Mouse (Mus musculus) heart, postnatal 0 days (tissue): ENCODE data around the gene Fam98c. TPM values are rescaled to one million over a fixed set of nuclear protein-coding genes. Genes with fewer than 3 reads are reported as not detected.
"Not testable (repeated sequence)": the region's sequence is repeated elsewhere in the genome, so short reads cannot be mapped to it uniquely, and the experiment has no call there.

Experiments
- ATAC-seq: fragments of 200-750 bp; cut with Nextera tagmentation; 2 replicates; pipeline ENCODE4 v1.8.0; 2017; ENCODE audit warnings: low read depth, moderate number of reproducible peaks, moderate library complexity; ENCODE audit not compliant: insufficient read depth
- DNase-seq: peaks from one replicate; pipeline ENCODE4 v3.0.0-alpha.2; 2016; ENCODE audit warnings: low spot score
- H3K27ac ChIP-seq: fragments of 300-500 bp; sonication (generic); 2 replicates; pipeline ENCODE4 v1.5.1; 2014; ENCODE audit warnings: low read depth, mild to moderate bottlenecking
- H3K27me3 ChIP-seq: fragments of 300-500 bp; sonication (generic); 2 replicates; pipeline ENCODE4 v1.6.1; 2014; ENCODE audit warnings: low read length, mixed read lengths; ENCODE audit not compliant: control insufficient read depth, insufficient read depth
- H3K36me3 ChIP-seq: fragments of 300-500 bp; sonication (generic); replicated peaks from 2 replicates; pipeline ENCODE4 v1.6.1; 2014; ENCODE audit warnings: low read length, mixed read lengths; ENCODE audit not compliant: control insufficient read depth, insufficient read depth
- H3K4me1 ChIP-seq: fragments of 300-500 bp; sonication (generic); 2 replicates; pipeline ENCODE4 v1.6.1; 2014; ENCODE audit warnings: antibody characterized with exemption; ENCODE audit not compliant: control insufficient read depth, insufficient read depth
- H3K4me2 ChIP-seq: fragments of 300-500 bp; sonication (generic); 2 replicates; pipeline ENCODE4 v1.6.1; 2014; ENCODE audit warnings: low read depth, mild to moderate bottlenecking, low read length, moderate library complexity
- H3K4me3 ChIP-seq: fragments of 300-500 bp; sonication (generic); 2 replicates; pipeline ENCODE4 v1.5.1; 2014; ENCODE audit warnings: low read depth, low read length
- H3K9ac ChIP-seq: fragments of 300-500 bp; sonication (generic); replicated peaks from 2 replicates; pipeline ENCODE4 v1.6.1; 2014; ENCODE audit warnings: low read depth, low read length, mixed read lengths
- H3K9me3 ChIP-seq: fragments of 300-500 bp; sonication (generic); replicated peaks from 2 replicates; pipeline ENCODE4 v1.6.1; 2016; ENCODE audit warnings: low read length; ENCODE audit not compliant: control insufficient read depth
- CTCF ChIP-seq: IDR thresholded peaks from 2 replicates; pipeline ENCODE4 v1.5.1; 2016; ENCODE audit warnings: antibody characterized with exemption, control low read depth, low read depth
- EP300 ChIP-seq: IDR thresholded peaks from 2 replicates; pipeline ENCODE4 v1.6.1; 2016; ENCODE audit warnings: antibody characterized with exemption, low read depth
- WGBS: fragments of 180-500 bp; shearing (Covaris S2); extraction: QIAGEN DNeasy Blood & Tissue Kit; methylation state at CpG from one replicate; pipeline ENCODE4 v1.1.7; 2014; 5-methylcytosine and 5-hydroxymethylcytosine counted together
- polyA plus RNA-seq: library from polyadenylated mRNA; unstranded; fragments of >200 nt; fragmentation: Nextera tagmentation; extraction: Ambion mirVana; gene quantifications from 2 replicates; pipeline ENCODE4 v1.2.1, GENCODE M21; 2015
- total RNA-seq: library from RNA; depleted of rRNA; stranded (reverse); fragments of >200 nt; gene quantifications from 2 replicates; pipeline ENCODE4 v1.2.3, GENCODE M21; 2014; ENCODE audit warnings: low replicate concordance; rRNA removed

Fam98c gene
- total RNA-seq (24.5 and 28.1 TPM in 2 replicates), polyA plus RNA-seq (23.1 and 23.2 TPM in 2 replicates)

- 0 out of 2 replicates have a peak, but pooled peaks cover 12% of the 10 kb centered on the region for H3K36me3 ChIP-seq
- TF ChIP-seq CTCF, result peak; percentile 31
- no peak for TF ChIP-seq EP300
- H3K4me1 ChIP-seq, result no peaks in the 10 kb centered on the region
- H3K9me3 ChIP-seq, result no peaks in the 10 kb centered on the region
- H3K9ac ChIP-seq, result peak within 1 kb of the TSS; percentile 74
- H3K4me2 ChIP-seq, result peak within 1 kb of the TSS; percentile 92
- peak within 1 kb of the TSS; percentile 80 for H3K27ac ChIP-seq
- peak; percentile 89 for ATAC-seq
- peak within 1 kb of the TSS; percentile 77 for H3K4me3 ChIP-seq
- 3% methylated on average over 67 of the region's 68 CpGs for WGBS
- H3K27me3 ChIP-seq, result peaks cover 14% of the 10 kb centered on the region
- DNase-seq, result peak; percentile 85
Measured at GRCm38 (mm10) chr7:29155838-29156782, at the start of gene Fam98c. TSS of gene Fam98c (minus strand) at chr7:29156234.

GRCm38 (mm10) chr7:29202577-29202976, 46.5 kb upstream of the Fam98c start:
- ATAC-seq (no peak), DNase-seq (no peak)
- Histone ChIP-seq H3K9ac (no peak overlapping the region), H3K4me3 (no peak overlapping the region), H3K9me3 (no peaks in the 10 kb centered on the region), H3K4me1 (no peaks in the 10 kb centered on the region), H3K4me2 (no peak overlapping the region), H3K27me3 (no peaks in the 10 kb centered on the region), H3K36me3 (no peaks in the 10 kb centered on the region), H3K27ac (no peak overlapping the region)
- TF ChIP-seq EP300 (no peak), CTCF (no peak)
- 73% methylated on average over 5 of the region's 6 CpGs for WGBS

GRCm38 (mm10) chr7:29194230-29194629, 38.2 kb upstream of the Fam98c start:
- not testable (repeated sequence) for H3K9me3 ChIP-seq, H3K27me3 ChIP-seq, H3K4me3 ChIP-seq, H3K9ac ChIP-seq, DNase-seq, H3K4me2 ChIP-seq, ATAC-seq, H3K36me3 ChIP-seq, H3K4me1 ChIP-seq, H3K27ac ChIP-seq
- 67% methylated on average over 1 of the region's 1 CpGs for WGBS

GRCm38 (mm10) chr7:29181323-29181722, 25.3 kb upstream of the Fam98c start:
- not testable (repeated sequence) for H3K27me3 ChIP-seq, ATAC-seq, H3K27ac ChIP-seq, DNase-seq, H3K4me3 ChIP-seq, H3K4me2 ChIP-seq, H3K9me3 ChIP-seq, H3K36me3 ChIP-seq, H3K9ac ChIP-seq
- WGBS, result 97% methylated on average over 4 of the region's 4 CpGs
- peaks cover 14% of the 10 kb centered on the region for H3K4me1 ChIP-seq

- no peaks in the 10 kb centered on the region for H3K9me3 ChIP-seq
- WGBS, result 39% methylated on average over 5 of the region's 5 CpGs
- no peak for TF ChIP-seq EP300
- no peak for TF ChIP-seq CTCF
- DNase-seq (no peak), ATAC-seq (no peak)
- H3K4me3 ChIP-seq, result peak overlapping the region; percentile 94
- no peak overlapping the region for H3K27ac ChIP-seq
- H3K36me3 ChIP-seq, result peaks cover 15% of the 10 kb centered on the region
- no peaks in the 10 kb centered on the region for H3K27me3 ChIP-seq
- peak overlapping the region; percentile 19; the same call in 1 of the 2 replicates for H3K4me2 ChIP-seq
- H3K9ac ChIP-seq, result no peak overlapping the region
- H3K4me1 ChIP-seq, result peaks cover 14% of the 10 kb centered on the region
Measured at GRCm38 (mm10) chr7:29180854-29181236, 24.8 kb upstream of the Fam98c start.
